Mouse (Mus musculus) hindbrain, postnatal 0 days (tissue): ENCODE measurements at regions not wholly inside any gene's neighbourhood (a gene's known extent, or its start where the extent isn't known, plus 50 kb on each side); places are given as distances from the start of the nearest gene placed in this dataset.
A peak's percentile ranks its signal among the peaks of the same experiment; 100 is the strongest.

Experiments used
- ATAC-seq: fragments of 200-750 bp; cut with Nextera tagmentation; 2 replicates; pipeline ENCODE4 v1.8.0; 2017; ENCODE audit warnings: mild to moderate bottlenecking, moderate TSS enrichment, moderate library complexity
- DNase-seq: peaks from one replicate; pipeline ENCODE4 v3.0.0-alpha.2; 2015; ENCODE audit warnings: low spot score
- H3K27ac ChIP-seq: fragments of 300-500 bp; sonication (generic); 2 replicates; pipeline ENCODE4 v1.5.1; 2014; ENCODE audit warnings: mild to moderate bottlenecking
- H3K27me3 ChIP-seq: fragments of 300-500 bp; sonication (generic); 2 replicates; pipeline ENCODE4 v1.6.1; 2014; ENCODE audit warnings: low read length, mixed read lengths; ENCODE audit not compliant: insufficient read depth
- H3K36me3 ChIP-seq: fragments of 300-500 bp; sonication (generic); 2 replicates; pipeline ENCODE4 v1.6.1; 2014; ENCODE audit warnings: low read length, mixed read lengths; ENCODE audit not compliant: insufficient read depth
- H3K4me1 ChIP-seq: fragments of 300-500 bp; sonication (generic); 2 replicates; pipeline ENCODE4 v1.6.1; 2014; ENCODE audit warnings: antibody characterized with exemption, low read length, mixed read lengths; ENCODE audit not compliant: insufficient read depth
- H3K4me2 ChIP-seq: fragments of 300-500 bp; sonication (generic); 2 replicates; pipeline ENCODE4 v1.6.1; 2014; ENCODE audit warnings: low read depth, mild to moderate bottlenecking, low read length, moderate library complexity, mixed read lengths
- H3K4me3 ChIP-seq: fragments of 300-500 bp; sonication (generic); 2 replicates; pipeline ENCODE4 v1.5.1; 2014; ENCODE audit warnings: low read length
- H3K9ac ChIP-seq: fragments of 300-500 bp; sonication (generic); replicated peaks from 2 replicates; pipeline ENCODE4 v1.6.1; 2014; ENCODE audit warnings: mild to moderate bottlenecking, low read length, moderate library complexity, mixed read lengths
- H3K9me3 ChIP-seq: fragments of 300-500 bp; sonication (generic); 2 replicates; pipeline ENCODE4 v1.6.1; 2016; ENCODE audit warnings: low read length, mixed read lengths
- CTCF ChIP-seq: IDR thresholded peaks from 2 replicates; pipeline ENCODE4 v1.5.1; 2016; ENCODE audit warnings: antibody characterized with exemption, control low read depth, low read depth
- WGBS: fragments of 180-500 bp; shearing (Covaris S2); extraction: QIAGEN DNeasy Blood & Tissue Kit; methylation state at CpG from one replicate; pipeline ENCODE4 v1.1.7; 2014; 5-methylcytosine and 5-hydroxymethylcytosine counted together

- no peak for DNase-seq
- no peak overlapping the region for H3K27ac ChIP-seq
- no peak overlapping the region for H3K4me3 ChIP-seq
- H3K9me3 ChIP-seq, result no peaks in the 10 kb centered on the region
- TF ChIP-seq CTCF, result no peak
- 81% methylated on average over 4 of the region's 4 CpGs for WGBS
- H3K4me2 ChIP-seq, result no peak overlapping the region
- H3K9ac ChIP-seq, result no peak overlapping the region
- no peak for ATAC-seq
- H3K36me3 ChIP-seq, result no peaks in the 10 kb centered on the region
- no peaks in the 10 kb centered on the region for H3K27me3 ChIP-seq
- no peaks in the 10 kb centered on the region for H3K4me1 ChIP-seq
Measured at GRCm38 (mm10) chr5:91841066-91841465, 121.8 kb downstream of the Rchy1 start.

GRCm38 (mm10) chr5:91828481-91828880 lies 134.4 kb downstream of the Rchy1 start:
- Histone ChIP-seq H3K4me3 (no peak overlapping the region), H3K36me3 (no peaks in the 10 kb centered on the region), H3K27me3 (no peaks in the 10 kb centered on the region), H3K9me3 (no peaks in the 10 kb centered on the region), H3K4me1 (no peaks in the 10 kb centered on the region), H3K27ac (no peak overlapping the region), H3K4me2 (no peak overlapping the region), H3K9ac (no peak overlapping the region)
- no peak for TF ChIP-seq CTCF
- DNase-seq, result no peak
- 87% methylated on average over 6 of the region's 6 CpGs for WGBS
- ATAC-seq, result no peak

- no peak overlapping the region for H3K4me2 ChIP-seq
- no peak overlapping the region for H3K4me3 ChIP-seq
- H3K36me3 ChIP-seq, result no peaks in the 10 kb centered on the region
- DNase-seq, result no peak
- H3K27me3 ChIP-seq, result no peaks in the 10 kb centered on the region
- no peaks in the 10 kb centered on the region for H3K9me3 ChIP-seq
- TF ChIP-seq CTCF, result no peak
- no peak overlapping the region for H3K27ac ChIP-seq
- 50% methylated on average over 1 of the region's 1 CpGs for WGBS
- no peak overlapping the region for H3K9ac ChIP-seq
- no peaks in the 10 kb centered on the region for H3K4me1 ChIP-seq
- 0 out of 2 replicates have a peak, but pooled peaks have one; percentile 43 for ATAC-seq
Measured at GRCm38 (mm10) chr5:91826636-91827035, 136.2 kb downstream of the Rchy1 start.

GRCm38 (mm10) chr5:91822844-91823576 lies 139.9 kb downstream of the Rchy1 start:
- 64% methylated on average over 9 of the region's 9 CpGs for WGBS
- Histone ChIP-seq H3K4me2 (no peak overlapping the region), H3K27me3 (no peaks in the 10 kb centered on the region), H3K36me3 (no peaks in the 10 kb centered on the region), H3K4me3 (no peak overlapping the region), H3K27ac (no peak overlapping the region), H3K4me1 (no peaks in the 10 kb centered on the region), H3K9me3 (no peaks in the 10 kb centered on the region), H3K9ac (no peak overlapping the region)
- no peak for ATAC-seq
- no peak for TF ChIP-seq CTCF
- no peak for DNase-seq

- Histone ChIP-seq H3K4me2 (0 out of 2 replicates have a peak overlapping the region, but pooled peaks have one; percentile 8), H3K27me3 (no peaks in the 10 kb centered on the region), H3K9ac (no peak overlapping the region), H3K4me3 (no peak overlapping the region), H3K27ac (peak overlapping the region; percentile 45), H3K4me1 (no peaks in the 10 kb centered on the region), H3K36me3 (no peaks in the 10 kb centered on the region), H3K9me3 (no peaks in the 10 kb centered on the region)
- ATAC-seq (peak; percentile 84), DNase-seq (peak; percentile 67)
- 31% methylated on average over 12 of the region's 12 CpGs for WGBS
- no peak for TF ChIP-seq CTCF
Measured at GRCm38 (mm10) chr5:91818800-91819199, 144.1 kb downstream of the Rchy1 start.

GRCm38 (mm10) chr5:91818195-91818594 lies 144.7 kb downstream of the Rchy1 start:
- DNase-seq (no peak), ATAC-seq (no peak)
- Histone ChIP-seq H3K4me3 (no peak overlapping the region), H3K4me1 (no peaks in the 10 kb centered on the region), H3K9ac (no peak overlapping the region), H3K36me3 (no peaks in the 10 kb centered on the region), H3K9me3 (no peaks in the 10 kb centered on the region), H3K27ac (peak overlapping the region; percentile 45), H3K27me3 (no peaks in the 10 kb centered on the region), H3K4me2 (0 out of 2 replicates have a peak overlapping the region, but pooled peaks have one; percentile 8)
- 64% methylated on average over 11 of the region's 11 CpGs for WGBS
- no peak for TF ChIP-seq CTCF

GRCm38 (mm10) chr5:91816376-91816950 lies 146.4 kb downstream of the Rchy1 start:
- H3K4me1 ChIP-seq, result no peaks in the 10 kb centered on the region
- DNase-seq, result no peak
- H3K4me3 ChIP-seq, result no peak overlapping the region
- no peaks in the 10 kb centered on the region for H3K27me3 ChIP-seq
- 83% methylated on average over 3 of the region's 3 CpGs for WGBS
- no peak overlapping the region for H3K27ac ChIP-seq
- no peak overlapping the region for H3K9ac ChIP-seq
- H3K4me2 ChIP-seq, result no peak overlapping the region
- no peaks in the 10 kb centered on the region for H3K36me3 ChIP-seq
- no peaks in the 10 kb centered on the region for H3K9me3 ChIP-seq
- no peak for ATAC-seq
- no peak for TF ChIP-seq CTCF
